Mouse (Mus musculus) kidney, adult 2 months (tissue): ENCODE data around the gene Siah3.

Experiments used
- CTCF ChIP-seq: fragments of 200-500 bp; conservative IDR thresholded peaks from 2 replicates; pipeline ENCODE4 v1.5.1; 2011; ENCODE audit warnings: low read depth, mild to moderate bottlenecking, control low read depth, low read length, moderate library complexity, mixed read lengths; ENCODE audit not compliant: insufficient read depth, insufficient read length
- POLR2A ChIP-seq: fragments of 200-500 bp; IDR thresholded peaks from one replicate; pipeline ENCODE4 v1.6.1; 2011; ENCODE audit warnings: low read depth, low read length, control low read depth

DNA sequence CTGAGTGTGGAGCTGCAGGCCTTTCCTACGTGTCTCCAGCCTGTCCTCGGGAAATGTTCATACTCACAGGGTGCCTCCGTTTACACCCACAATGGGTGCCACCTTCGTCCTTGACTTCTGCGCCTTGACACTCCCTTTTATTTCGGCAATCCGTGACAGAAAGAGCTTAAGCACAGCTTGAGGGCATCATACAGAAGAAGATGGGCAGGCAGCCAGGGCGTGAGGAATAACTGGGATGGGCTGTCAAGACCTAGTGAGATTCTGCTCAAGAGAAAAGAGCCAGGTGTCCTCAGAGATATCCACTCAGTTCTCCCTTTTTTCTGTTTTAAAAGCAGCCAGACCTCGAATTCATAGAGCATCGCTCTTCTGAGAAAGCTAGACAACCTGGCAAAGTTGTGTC, 21.2 kb upstream of the Siah3 start:
- no peak for TF ChIP-seq POLR2A
- no peak for TF ChIP-seq CTCF
